Mouse (Mus musculus) right cerebral cortex, postnatal 36 days (tissue): Measurements from ENCODE around the gene Slc13a3.
"Not testable (repeated sequence)": the region's sequence is repeated elsewhere in the genome, so short reads cannot be mapped to it uniquely, and the experiment has no call there.

ENCODE experiments used
- DNase-seq, 2 experiments: peaks; one replicate each; pipeline ENCODE4 v3.0.0; 2022; ENCODE audit warnings: low spot score in 2 of 2, mixed read lengths in 1 of 2

Slc13a3 gene

GRCm38 (mm10) chr2:165473003-165473402 is at the start of gene Slc13a3:
Slc13a3 (minus strand) TSS chr2:165473230.
- no peak for DNase-seq

DNA sequence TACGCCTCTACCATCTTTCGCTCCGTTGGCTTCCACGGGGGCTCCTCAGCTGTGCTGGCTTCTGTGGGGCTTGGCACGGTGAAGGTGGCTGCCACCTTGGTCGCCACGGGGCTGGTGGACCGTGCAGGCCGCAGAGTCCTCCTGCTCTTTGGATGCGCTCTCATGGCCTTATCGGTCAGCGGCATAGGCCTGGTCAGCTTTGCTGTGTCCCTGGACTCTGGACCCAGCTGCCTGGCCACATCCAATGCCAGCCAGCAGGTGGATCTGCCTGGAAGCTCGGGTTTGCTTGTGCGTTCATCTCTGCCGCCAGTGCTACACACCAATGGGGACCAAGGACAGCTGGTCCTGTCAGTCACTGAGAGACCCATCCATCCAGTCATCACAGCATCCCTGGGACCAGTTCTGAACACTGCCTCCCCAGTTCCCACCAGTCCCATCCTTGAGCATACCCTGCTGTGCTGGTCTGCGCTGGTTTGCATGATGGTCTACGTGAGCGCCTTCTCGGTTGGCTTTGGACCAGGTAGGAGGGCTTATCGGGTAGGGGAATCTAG is 42.2 kb upstream of the Slc13a3 start:
- DNase-seq = no peak

- DNase-seq = no peak
Measured at GRCm38 (mm10) chr2:165512870-165513600, 40.0 kb upstream of the Slc13a3 start.

- DNase-seq = no peak
Measured at GRCm38 (mm10) chr2:165512426-165512825, 39.4 kb upstream of the Slc13a3 start.

GRCm38 (mm10) chr2:165511530-165511929 is 38.5 kb upstream of the Slc13a3 start:
- not testable (repeated sequence) for DNase-seq

DNA sequence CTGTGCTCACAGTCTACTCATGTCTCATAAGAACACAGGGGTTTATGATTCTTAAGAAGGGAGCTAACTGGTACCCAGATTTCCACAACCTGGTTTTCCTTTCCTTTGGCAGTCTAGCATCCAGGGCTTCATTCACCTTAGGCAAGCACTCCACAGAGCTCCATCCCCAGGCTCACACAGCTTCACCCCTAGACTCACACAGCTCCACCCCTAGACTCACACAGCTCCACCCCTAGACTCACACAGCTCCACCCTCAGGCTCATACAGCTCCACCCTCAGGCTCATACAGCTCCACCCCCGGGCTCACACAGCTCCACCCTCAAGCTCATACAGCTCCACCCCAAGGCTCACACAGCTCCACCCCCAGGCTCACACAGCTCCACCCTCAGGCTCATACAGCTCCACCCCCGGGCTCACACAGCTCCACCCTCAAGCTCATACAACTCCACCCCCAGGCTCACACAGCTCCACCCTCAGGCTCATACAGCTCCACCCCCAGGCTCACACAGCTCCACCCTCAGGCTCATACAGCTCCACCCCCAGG is 38.0 kb upstream of the Slc13a3 start:
- not testable (repeated sequence) for DNase-seq

GRCm38 (mm10) chr2:165510466-165510865 is 37.4 kb upstream of the Slc13a3 start:
- peak in 1 of 2 experiments; percentile 59 for DNase-seq

GRCm38 (mm10) chr2:165509686-165510085 is 36.7 kb upstream of the Slc13a3 start:
- no peak for DNase-seq

DNA sequence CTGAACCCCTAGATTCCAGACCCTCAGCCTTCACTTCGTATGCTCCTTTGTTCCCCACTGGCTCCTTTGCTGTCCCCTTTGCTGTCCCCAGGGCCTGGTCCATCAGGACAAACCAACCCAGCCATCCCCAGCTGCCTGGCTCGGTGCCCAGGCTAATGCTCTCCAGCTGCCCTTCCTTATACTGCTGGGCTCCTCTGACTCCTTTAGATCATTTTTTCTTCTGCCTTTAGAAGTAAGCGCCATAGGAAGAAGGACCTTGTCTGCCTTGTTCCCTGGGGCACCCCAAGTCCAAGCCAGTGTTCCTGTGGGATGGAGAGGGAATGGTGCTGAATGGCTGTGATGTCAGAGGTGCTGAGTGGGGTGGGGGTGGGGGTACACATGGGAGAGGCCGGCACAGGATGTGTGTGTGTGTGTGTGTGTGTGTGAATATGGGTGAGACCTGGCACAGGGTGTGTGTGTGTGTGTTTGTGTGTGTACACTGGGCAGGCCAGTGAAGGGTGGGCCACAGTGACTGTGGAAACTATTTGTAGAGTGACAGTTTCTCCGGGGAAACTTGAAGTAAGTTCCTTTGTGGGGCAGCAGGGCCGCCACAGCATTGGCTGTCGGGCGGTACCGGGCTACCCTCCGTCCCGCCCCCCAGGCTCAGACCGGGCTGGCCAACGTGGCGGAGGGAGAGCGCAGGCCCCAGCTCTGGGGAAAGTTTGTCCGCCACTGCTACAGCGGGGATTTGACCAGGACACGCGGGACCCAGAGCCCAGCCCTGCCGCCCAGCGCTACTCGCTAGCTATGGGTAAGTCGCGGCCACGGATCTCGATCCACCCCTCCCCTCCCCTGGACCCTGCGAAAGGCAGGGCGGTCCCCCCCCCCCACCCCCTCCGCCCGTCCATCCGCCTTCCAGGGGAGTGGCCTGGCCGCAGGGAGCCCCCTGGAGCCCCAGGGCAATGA is 30.5 kb upstream of the Slc13a3 start, which contains the start of gene Slc2a10:
Slc2a10 (plus strand) TSS at position 529 of the 945 bp plus-strand sequence.
- no peak for DNase-seq

GRCm38 (mm10) chr2:165498816-165499215 is 25.8 kb upstream of the Slc13a3 start:
- DNase-seq = no peak

DNA sequence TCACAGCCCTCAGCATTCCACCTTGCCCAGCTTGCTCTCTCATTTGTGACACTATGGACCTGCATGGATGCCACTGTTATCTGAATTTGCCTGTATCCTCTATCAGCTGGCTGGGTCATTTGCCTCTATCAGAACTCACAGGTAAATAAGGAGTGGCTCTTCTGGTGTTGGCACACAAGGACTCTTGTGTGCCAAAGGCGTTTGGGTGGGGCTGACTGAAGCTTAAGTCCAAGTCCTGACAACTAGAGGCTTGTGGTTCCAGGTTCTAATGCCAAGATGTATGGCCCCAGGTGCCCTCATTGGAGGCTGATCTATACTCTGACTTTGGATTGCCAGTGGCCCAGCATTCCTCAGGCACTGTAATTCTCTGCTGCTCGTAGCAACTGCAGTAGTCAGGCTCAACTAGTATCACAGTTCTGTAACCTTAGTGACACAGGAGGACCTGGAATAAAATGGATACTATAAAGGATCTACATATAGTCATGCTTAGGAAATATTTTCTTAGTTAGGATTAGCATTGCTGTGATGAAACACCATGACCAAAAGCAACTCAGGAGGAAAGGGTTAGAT is 24.8 kb upstream of the Slc13a3 start:
- DNase-seq = no peak

DNA sequence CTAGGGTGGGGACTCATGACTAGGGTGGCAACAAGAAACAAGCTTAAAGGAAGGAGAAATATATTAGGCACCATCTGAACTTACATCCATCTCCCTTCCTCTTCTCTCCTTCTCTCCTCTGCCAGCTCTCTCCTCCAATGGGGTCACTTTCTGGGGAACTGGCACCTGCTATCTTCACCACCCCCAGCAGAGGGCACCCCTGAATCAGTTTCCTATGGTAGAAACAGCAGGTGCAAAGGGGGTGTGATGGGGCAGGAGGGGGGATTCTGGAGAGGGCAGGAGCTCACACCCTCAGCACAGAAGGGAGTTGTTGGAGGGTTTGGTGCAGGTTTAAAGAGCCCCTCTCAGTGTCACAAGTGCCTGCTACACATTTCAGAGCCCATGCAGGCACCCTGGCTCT is 23.2 kb upstream of the Slc13a3 start:
- DNase-seq = peak in 1 of 2 experiments; percentile 43

GRCm38 (mm10) chr2:165494495-165494894 is 21.5 kb upstream of the Slc13a3 start:
- DNase-seq = no peak

DNA sequence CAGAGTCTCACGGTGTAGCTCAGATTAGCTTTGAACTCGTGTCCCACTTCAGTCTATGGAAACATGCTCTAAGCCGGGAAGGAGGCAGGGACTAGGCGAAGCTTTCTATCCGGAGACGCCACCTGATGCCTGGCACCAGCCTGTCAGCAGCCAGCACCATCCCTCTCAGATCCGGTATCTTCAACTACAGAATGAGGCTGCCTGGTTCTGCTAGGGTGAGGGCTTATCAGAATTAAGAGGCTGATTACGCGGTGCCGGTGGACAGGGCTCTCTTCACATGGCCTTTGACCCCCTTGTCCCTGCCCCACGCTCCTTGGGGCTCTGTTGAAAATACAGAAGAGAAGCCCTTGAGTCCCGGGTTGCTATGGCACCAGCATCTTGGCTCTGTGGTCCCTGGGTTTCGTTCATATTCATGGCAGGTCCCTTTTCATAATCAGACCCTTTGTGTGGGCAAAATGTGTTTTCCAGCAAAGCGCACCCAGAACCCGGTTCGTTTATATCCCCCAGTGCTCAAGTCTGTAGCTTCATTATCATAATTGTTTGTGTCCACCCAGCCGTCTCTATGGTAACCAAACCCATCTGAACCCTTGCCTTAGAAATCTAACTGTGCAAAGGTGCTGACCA is 20.7 kb upstream of the Slc13a3 start:
- DNase-seq = peak; percentile 46 to 47

DNA sequence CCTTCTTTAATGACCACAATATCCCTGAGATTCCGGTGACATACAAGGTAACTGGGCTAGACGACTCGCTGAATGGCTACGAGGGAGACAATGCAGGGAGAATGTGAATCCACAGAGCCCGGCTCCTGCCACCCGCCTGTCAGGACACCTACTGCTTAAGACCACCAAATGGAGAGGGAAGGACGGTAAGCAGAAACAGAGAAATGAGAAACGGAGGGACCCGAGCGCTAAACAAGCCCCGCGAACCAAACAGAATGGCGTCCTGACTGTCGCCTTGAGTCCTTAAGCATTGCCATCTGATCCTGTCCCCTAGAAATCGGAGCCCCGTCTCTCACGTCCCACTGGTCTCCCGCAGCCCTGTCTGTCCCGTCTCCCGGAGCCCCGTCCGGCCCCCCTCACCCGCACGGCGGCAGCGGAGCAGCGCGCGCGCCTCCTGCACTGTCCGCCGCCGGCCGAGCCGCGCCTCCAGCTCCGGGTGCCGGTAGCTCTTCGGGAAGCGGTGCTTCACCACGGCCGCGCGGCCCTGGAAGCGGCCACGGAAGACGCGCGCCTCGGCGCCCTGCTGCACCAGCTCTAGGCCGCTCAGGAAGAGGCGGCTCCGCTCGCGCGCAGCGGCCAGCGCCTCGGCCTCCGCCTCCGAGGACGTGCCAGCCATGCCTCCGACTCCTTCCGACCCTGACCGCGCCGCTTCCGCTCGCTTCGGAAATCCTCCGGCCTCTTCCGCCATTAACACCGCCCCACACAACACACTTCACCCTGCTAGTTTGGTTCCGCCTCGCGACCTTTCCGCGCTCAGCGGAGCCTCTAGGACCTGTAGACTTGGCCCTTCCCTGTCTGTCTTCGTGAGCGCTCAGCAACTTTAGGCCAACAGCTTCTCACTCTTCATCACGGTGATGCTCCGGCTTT is 19.9 kb upstream of the Slc13a3 start, which contains the start of gene Trp53rka:
Trp53rka (minus strand) TSS at position 677 of the 906 bp plus-strand sequence.
- DNase-seq = peak; percentile 74 to 76

- DNase-seq = peak in 1 of 2 experiments; percentile 36
Measured at GRCm38 (mm10) chr2:165486881-165487535, 14.0 kb upstream of the Slc13a3 start.

DNA sequence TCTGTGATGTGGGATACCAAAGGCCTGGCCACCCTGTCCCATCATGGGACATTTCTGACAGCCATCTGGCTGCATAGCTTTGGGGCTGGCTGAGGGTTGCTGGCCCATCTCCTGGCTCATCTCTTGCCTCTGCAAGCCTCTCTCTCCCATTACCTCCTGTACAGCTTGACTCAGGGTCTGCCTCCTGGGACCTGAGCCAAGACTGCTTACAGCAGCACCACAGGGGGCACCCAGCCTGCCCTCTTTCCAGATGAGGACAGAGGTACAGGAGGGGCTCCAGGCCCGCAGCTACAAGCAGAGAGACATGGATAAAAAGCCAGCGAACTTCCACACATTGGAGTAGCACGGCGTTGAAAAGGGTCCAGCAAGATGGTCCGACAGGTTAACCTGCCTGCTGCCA is 13.4 kb upstream of the Slc13a3 start:
- DNase-seq = no peak

GRCm38 (mm10) chr2:165485826-165486225 is 12.8 kb upstream of the Slc13a3 start:
- no peak for DNase-seq

DNA sequence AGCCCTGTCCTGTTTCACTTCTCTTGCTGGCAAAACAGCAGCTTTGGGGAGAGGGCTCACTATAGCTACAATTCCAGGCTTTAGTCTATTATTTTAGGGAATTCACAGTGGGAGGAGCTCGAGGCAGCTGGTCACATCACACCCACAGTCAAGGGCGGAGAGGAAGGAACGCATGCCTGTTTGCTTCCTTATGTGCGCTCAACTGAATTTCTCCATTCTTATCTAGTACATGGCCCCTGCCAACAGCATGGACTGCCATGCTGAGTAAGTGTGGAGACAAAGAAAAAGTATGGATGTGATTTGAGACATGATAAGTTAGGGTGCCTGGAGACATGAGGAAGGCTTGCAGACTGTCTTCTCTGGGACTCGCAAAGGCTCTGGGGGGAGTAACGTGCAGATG is 11.1 kb upstream of the Slc13a3 start:
- DNase-seq = no peak
